Mouse (Mus musculus): ENCODE measurements around the gene Mypn. TPM values are rescaled to one million over a fixed set of nuclear protein-coding genes. Genes with fewer than 3 reads are reported as not detected.

Mypn gene
- polyA plus RNA-seq, 1 experiment from 2014 or later = not detected

DNA sequence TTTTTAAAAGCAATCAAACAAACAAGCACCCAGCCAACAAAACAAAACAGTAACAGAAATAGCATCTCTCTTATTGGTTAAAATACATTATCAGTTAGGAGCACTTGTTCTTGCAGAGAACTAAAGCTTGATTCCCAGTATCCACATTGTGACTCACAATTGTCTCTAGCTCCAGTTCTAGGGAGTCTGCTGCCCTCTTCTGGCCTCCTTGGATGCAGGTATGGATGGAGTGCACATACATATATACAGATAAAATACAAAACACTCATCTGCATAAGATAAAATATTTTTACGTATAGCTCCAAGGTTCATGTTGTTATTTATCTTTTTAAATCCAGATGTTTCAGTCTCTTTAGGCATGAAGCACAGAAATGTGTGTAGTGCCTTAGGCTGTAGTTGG lies 47.4 kb downstream of the Mypn start:
- Histone ChIP-seq H3K4me1 (replicated peaks; ENCODE audit: control insufficient read depth, insufficient read depth, low read length) (no peaks in the 10 kb centered on the region), H3K4me3 (ENCODE audit: low read depth, low read length) (no peak overlapping the region), H3K9me3 (ENCODE audit: control insufficient read depth, low read length) (no peaks in the 10 kb centered on the region), H3K27ac (ENCODE audit: low read depth, low read length) (no peak overlapping the region), H3K27me3 (ENCODE audit: control insufficient read depth, insufficient read depth, low read length) (no peaks in the 10 kb centered on the region), H3K9ac (ENCODE audit: low read length) (no peak overlapping the region), H3K36me3 (ENCODE audit: control insufficient read depth, insufficient read depth, low read length) (no peaks in the 10 kb centered on the region), H3K4me2 (ENCODE audit: low read depth, low read length, severe bottlenecking) (no peak overlapping the region)
- DNase-seq (ENCODE audit: low spot score) (no peak), ATAC-seq (replicated peaks; ENCODE audit: low FRiP score) (no peak)
- WGBS = 94% methylated on average over 1 of the region's 1 CpGs

DNA sequence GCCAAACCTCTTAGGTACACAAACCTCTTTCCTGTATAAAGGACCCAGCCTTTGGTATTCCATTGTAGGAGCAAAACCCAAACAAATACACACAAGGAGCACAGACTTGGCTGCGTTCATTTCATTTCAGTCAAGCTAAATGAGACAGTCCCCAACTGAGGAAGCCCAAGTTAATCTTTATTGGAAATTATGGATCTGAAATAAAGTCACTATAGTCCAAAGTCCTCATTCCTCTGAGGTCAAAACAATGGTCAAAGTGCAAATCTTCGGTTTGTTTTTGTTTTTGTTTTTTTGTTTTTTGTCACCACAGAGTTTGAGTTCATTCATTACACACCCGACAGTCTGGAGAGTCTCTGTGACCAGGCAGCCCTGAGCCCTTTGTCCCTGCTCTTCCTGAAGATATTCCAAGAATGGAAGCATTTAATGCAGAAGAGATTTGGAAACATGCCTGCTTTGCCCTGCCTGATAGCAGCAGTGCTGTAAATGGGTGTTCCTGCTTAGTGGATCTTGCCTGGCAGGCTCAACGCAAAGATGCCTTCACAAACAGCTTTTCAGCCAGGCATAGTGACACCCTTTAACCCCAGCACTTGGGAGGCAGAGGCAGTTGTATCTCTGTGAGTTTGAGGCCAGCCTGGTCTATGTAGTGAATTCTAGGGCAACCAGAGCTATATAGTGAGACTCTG lies 47.9 kb downstream of the Mypn start:
- 77% methylated on average over 4 of the region's 4 CpGs for WGBS
- no peak overlapping the region for H3K4me2 ChIP-seq (ENCODE audit: low read depth, low read length, severe bottlenecking)
- DNase-seq (ENCODE audit: low spot score) = no peak
- H3K9ac ChIP-seq (ENCODE audit: low read length) = no peak overlapping the region
- H3K4me1 ChIP-seq (replicated peaks; ENCODE audit: control insufficient read depth, insufficient read depth, low read length) = no peaks in the 10 kb centered on the region
- no peaks in the 10 kb centered on the region for H3K36me3 ChIP-seq (ENCODE audit: control insufficient read depth, insufficient read depth, low read length)
- H3K9me3 ChIP-seq (ENCODE audit: control insufficient read depth, low read length) = no peaks in the 10 kb centered on the region
- no peaks in the 10 kb centered on the region for H3K27me3 ChIP-seq (ENCODE audit: control insufficient read depth, insufficient read depth, low read length)
- H3K4me3 ChIP-seq (ENCODE audit: low read depth, low read length) = no peak overlapping the region
- no peak for ATAC-seq (replicated peaks; ENCODE audit: low FRiP score)
- H3K27ac ChIP-seq (ENCODE audit: low read depth, low read length) = no peak overlapping the region

DNA sequence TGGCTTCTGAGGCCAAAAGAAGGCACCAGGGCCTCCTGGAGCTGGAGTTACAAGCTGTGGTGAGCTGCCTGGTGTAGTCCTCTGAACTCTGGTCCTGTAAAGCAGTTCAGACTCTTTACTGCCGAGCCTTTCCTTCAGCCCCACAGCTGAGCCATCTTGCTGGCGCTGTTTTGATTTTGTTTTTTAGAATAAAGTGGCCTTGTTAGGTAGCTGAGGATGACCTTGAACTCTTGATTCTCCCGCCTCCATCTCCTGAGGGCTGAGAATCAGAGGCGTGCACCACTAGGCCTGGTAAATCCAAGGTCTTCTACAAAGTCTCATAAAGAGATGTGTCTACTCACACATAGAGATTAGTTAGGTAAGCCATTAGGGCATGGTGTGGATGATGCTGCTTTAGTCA lies 49.0 kb downstream of the Mypn start:
- no peak overlapping the region for H3K9ac ChIP-seq (ENCODE audit: low read length)
- DNase-seq (ENCODE audit: low spot score) = no peak
- WGBS = 90% methylated on average over 4 of the region's 4 CpGs
- no peaks in the 10 kb centered on the region for H3K9me3 ChIP-seq (ENCODE audit: control insufficient read depth, low read length)
- no peak for ATAC-seq (replicated peaks; ENCODE audit: low FRiP score)
- H3K4me2 ChIP-seq (ENCODE audit: low read depth, low read length, severe bottlenecking) = no peak overlapping the region
- no peaks in the 10 kb centered on the region for H3K4me1 ChIP-seq (replicated peaks; ENCODE audit: control insufficient read depth, insufficient read depth, low read length)
- H3K4me3 ChIP-seq (ENCODE audit: low read depth, low read length) = no peak overlapping the region
- H3K36me3 ChIP-seq (ENCODE audit: control insufficient read depth, insufficient read depth, low read length) = no peaks in the 10 kb centered on the region
- H3K27ac ChIP-seq (ENCODE audit: low read depth, low read length) = no peak overlapping the region
- no peaks in the 10 kb centered on the region for H3K27me3 ChIP-seq (ENCODE audit: control insufficient read depth, insufficient read depth, low read length)

- Histone ChIP-seq H3K4me2 (ENCODE audit: low read depth, low read length, severe bottlenecking) (no peak overlapping the region), H3K4me3 (ENCODE audit: low read depth, low read length) (no peak overlapping the region), H3K9me3 (ENCODE audit: control insufficient read depth, low read length) (no peaks in the 10 kb centered on the region)
Observed at GRCm38 (mm10) chr10:63154226-63154625, 49.5 kb downstream of the Mypn start.

DNA sequence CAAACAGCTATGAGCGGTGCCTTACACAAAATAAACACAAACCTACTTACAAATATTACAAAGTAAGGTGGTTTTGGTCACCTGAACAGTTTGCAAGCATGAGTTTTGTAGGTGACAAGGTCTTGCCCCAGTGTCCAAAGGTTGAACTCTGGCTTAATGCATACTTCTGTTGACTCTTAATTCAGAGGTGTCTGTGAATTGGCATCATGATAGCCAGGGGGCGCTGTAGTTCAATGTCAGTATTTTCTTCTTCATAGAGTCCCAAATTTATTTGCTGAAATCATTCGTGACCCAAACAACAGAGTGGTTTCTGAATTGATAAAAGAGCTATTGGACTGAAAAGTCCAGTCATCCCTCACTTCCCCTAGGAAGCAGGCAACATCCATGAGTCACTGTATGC lies 50.2 kb downstream of the Mypn start:
- H3K4me3 ChIP-seq (ENCODE audit: low read depth, low read length) = no peak overlapping the region
- no peaks in the 10 kb centered on the region for H3K4me1 ChIP-seq (replicated peaks; ENCODE audit: control insufficient read depth, insufficient read depth, low read length)
- DNase-seq (ENCODE audit: low spot score) = peak; percentile 68
- no peak for ATAC-seq (replicated peaks; ENCODE audit: low FRiP score)
- no peaks in the 10 kb centered on the region for H3K9me3 ChIP-seq (ENCODE audit: control insufficient read depth, low read length)
- H3K36me3 ChIP-seq (ENCODE audit: control insufficient read depth, insufficient read depth, low read length) = no peaks in the 10 kb centered on the region
- H3K4me2 ChIP-seq (ENCODE audit: low read depth, low read length, severe bottlenecking) = no peak overlapping the region
- no peak overlapping the region for H3K9ac ChIP-seq (ENCODE audit: low read length)
- 40% methylated on average over 3 of the region's 3 CpGs for WGBS
- H3K27me3 ChIP-seq (ENCODE audit: control insufficient read depth, insufficient read depth, low read length) = no peaks in the 10 kb centered on the region
- no peak overlapping the region for H3K27ac ChIP-seq (ENCODE audit: low read depth, low read length)

More at GRCm38 (mm10) chr10:63154226-63154625, 49.5 kb downstream of the Mypn start:
- no peaks in the 10 kb centered on the region for H3K4me1 ChIP-seq (replicated peaks; ENCODE audit: control insufficient read depth, insufficient read depth, low read length)
- no peaks in the 10 kb centered on the region for H3K27me3 ChIP-seq (ENCODE audit: control insufficient read depth, insufficient read depth, low read length)
- no peaks in the 10 kb centered on the region for H3K36me3 ChIP-seq (ENCODE audit: control insufficient read depth, insufficient read depth, low read length)
- WGBS = 80% methylated on average over 6 of the region's 6 CpGs
- no peak overlapping the region for H3K9ac ChIP-seq (ENCODE audit: low read length)
- no peak overlapping the region for H3K27ac ChIP-seq (ENCODE audit: low read depth, low read length)
- DNase-seq (ENCODE audit: low spot score) = no peak
- no peak for ATAC-seq (replicated peaks; ENCODE audit: low FRiP score)

DNA sequence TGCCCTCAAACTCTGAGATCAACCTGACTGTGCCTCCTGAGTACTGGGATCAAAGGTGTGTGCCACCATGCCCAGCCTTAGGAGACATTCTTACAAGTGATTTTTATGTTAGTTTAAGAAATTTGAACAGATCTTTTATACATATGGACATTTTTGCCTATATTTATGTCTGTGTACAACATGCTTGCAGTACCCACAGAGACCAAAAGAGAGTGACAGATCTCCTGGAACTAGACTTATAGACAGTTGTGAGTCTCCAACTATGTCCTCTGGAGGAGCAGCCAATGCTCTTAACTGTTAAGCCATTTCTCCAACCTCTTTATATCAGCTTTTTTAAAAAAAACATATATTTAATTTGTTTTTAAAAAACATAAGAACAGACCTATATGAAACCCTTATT lies 51.4 kb downstream of the Mypn start:
- no peaks in the 10 kb centered on the region for H3K9me3 ChIP-seq (ENCODE audit: control insufficient read depth, low read length)

GRCm38 (mm10) chr10:63142660-63143059 lies 61.1 kb downstream of the Mypn start:
- Histone ChIP-seq H3K36me3 (ENCODE audit: control insufficient read depth, insufficient read depth, low read length) (no peaks in the 10 kb centered on the region), H3K4me3 (ENCODE audit: low read depth, low read length) (no peak overlapping the region), H3K4me2 (ENCODE audit: low read depth, low read length, severe bottlenecking) (no peak overlapping the region), H3K9me3 (ENCODE audit: control insufficient read depth, low read length) (no peaks in the 10 kb centered on the region), H3K9ac (ENCODE audit: low read length) (no peak overlapping the region), H3K27me3 (ENCODE audit: control insufficient read depth, insufficient read depth, low read length) (no peaks in the 10 kb centered on the region), H3K4me1 (replicated peaks; ENCODE audit: control insufficient read depth, insufficient read depth, low read length) (no peaks in the 10 kb centered on the region), H3K27ac (ENCODE audit: low read depth, low read length) (no peak overlapping the region)
- ATAC-seq (replicated peaks; ENCODE audit: low FRiP score) (no peak), DNase-seq (ENCODE audit: low spot score) (no peak)
- WGBS = 91% methylated on average over 13 of the region's 13 CpGs

More for the DNA sequence above, 51.4 kb downstream of the Mypn start:
- Histone ChIP-seq H3K4me3 (ENCODE audit: low read depth, low read length) (no peak overlapping the region), H3K9ac (ENCODE audit: low read length) (no peak overlapping the region), H3K36me3 (ENCODE audit: control insufficient read depth, insufficient read depth, low read length) (no peaks in the 10 kb centered on the region), H3K4me2 (ENCODE audit: low read depth, low read length, severe bottlenecking) (no peak overlapping the region), H3K4me1 (replicated peaks; ENCODE audit: control insufficient read depth, insufficient read depth, low read length) (no peaks in the 10 kb centered on the region), H3K27ac (ENCODE audit: low read depth, low read length) (no peak overlapping the region), H3K27me3 (ENCODE audit: control insufficient read depth, insufficient read depth, low read length) (no peaks in the 10 kb centered on the region)
- DNase-seq (ENCODE audit: low spot score) (no peak), ATAC-seq (replicated peaks; ENCODE audit: low FRiP score) (no peak)

DNA sequence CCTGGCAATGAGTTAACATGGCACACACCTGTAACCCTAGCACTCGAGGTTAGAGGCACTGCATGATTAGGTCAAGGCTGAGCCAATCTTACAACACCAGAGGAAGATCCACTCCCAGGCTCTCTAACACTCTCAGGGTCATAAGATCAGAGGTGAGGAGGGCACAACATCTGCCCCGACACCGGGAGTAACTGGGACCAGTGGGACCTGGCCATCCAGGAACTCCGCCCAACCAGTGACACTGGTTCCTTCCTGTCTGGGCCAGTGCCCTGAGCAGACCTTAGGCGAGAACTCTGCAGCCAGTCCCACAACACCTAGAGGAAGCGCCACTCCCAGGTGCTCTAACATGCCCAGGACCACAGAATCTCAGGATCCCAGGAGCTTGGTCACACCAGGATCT lies 67.3 kb downstream of the Mypn start:
- no peaks in the 10 kb centered on the region for H3K27me3 ChIP-seq (ENCODE audit: control insufficient read depth, insufficient read depth, low read length)
- H3K4me2 ChIP-seq (ENCODE audit: low read depth, low read length, severe bottlenecking) = no peak overlapping the region
- no peaks in the 10 kb centered on the region for H3K9me3 ChIP-seq (ENCODE audit: control insufficient read depth, low read length)
- WGBS = 89% methylated on average over 6 of the region's 6 CpGs
- ATAC-seq (replicated peaks; ENCODE audit: low FRiP score) (no peak), DNase-seq (ENCODE audit: low spot score) (no peak)
- H3K4me1 ChIP-seq (replicated peaks; ENCODE audit: control insufficient read depth, insufficient read depth, low read length) = no peaks in the 10 kb centered on the region
- H3K27ac ChIP-seq (ENCODE audit: low read depth, low read length) = no peak overlapping the region
- H3K4me3 ChIP-seq (ENCODE audit: low read depth, low read length) = no peak overlapping the region
- no peaks in the 10 kb centered on the region for H3K36me3 ChIP-seq (ENCODE audit: control insufficient read depth, insufficient read depth, low read length)
- no peak overlapping the region for H3K9ac ChIP-seq (ENCODE audit: low read length)

DNA sequence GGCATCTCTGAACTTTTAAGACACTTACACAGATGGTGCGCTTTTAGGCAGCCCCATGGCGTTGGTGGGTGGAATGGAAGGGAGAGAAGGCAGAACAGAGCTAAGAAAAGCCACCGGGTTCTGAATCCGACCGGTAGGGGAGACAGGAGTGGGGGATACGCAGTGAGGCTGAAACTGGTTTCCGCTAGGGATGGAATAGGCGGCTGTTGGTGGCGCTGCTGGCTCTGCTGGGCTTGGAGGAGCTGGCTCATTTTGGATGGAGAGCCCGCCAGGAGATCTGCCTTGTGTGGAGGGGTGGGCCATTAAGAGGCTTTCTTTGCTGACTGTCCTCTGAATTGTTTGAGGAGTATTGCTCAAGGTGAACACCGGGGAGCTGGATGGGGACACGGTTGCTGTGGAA lies 68.1 kb downstream of the Mypn start:
- Histone ChIP-seq H3K4me2 (ENCODE audit: low read depth, low read length, severe bottlenecking) (no peak overlapping the region), H3K9ac (ENCODE audit: low read length) (no peak overlapping the region), H3K36me3 (ENCODE audit: control insufficient read depth, insufficient read depth, low read length) (no peaks in the 10 kb centered on the region), H3K27ac (ENCODE audit: low read depth, low read length) (no peak overlapping the region), H3K27me3 (ENCODE audit: control insufficient read depth, insufficient read depth, low read length) (no peaks in the 10 kb centered on the region), H3K9me3 (ENCODE audit: control insufficient read depth, low read length) (no peaks in the 10 kb centered on the region), H3K4me1 (replicated peaks; ENCODE audit: control insufficient read depth, insufficient read depth, low read length) (no peaks in the 10 kb centered on the region), H3K4me3 (ENCODE audit: low read depth, low read length) (no peak overlapping the region)
- no peak for DNase-seq (ENCODE audit: low spot score)
- 50% methylated on average over 12 of the region's 12 CpGs for WGBS
- no peak for ATAC-seq (replicated peaks; ENCODE audit: low FRiP score)

Data from forebrain, embryonic 11.5 days (tissue).